Mouse (Mus musculus) left cerebral cortex, postnatal 14 days (tissue): Measurements from ENCODE around the gene Kif28. TPM values are rescaled to one million over a fixed set of nuclear protein-coding genes. Genes with fewer than 3 reads are reported as not detected.
A peak's percentile ranks its signal among the peaks of the same experiment; 100 is the strongest.
"Not testable (repeated sequence)": the region's sequence is repeated elsewhere in the genome, so short reads cannot be mapped to it uniquely, and the experiment has no call there.

Source experiments
- DNase-seq, 2 experiments: peaks; one replicate each; pipeline ENCODE4 v3.0.0; 2021 to 2022; ENCODE audit warnings: low spot score in 2 of 2, mixed read lengths in 1 of 2
- intact Hi-C: fragments of 180-260 bp; cut with DNase I; formaldehyde crosslinking; loops from one replicate; pipeline ENCODE4 v1.15.1; 2025
- long read RNA-seq, 2 experiments: library from polyadenylated mRNA; stranded (forward); transcript quantifications; one replicate each; pipeline ENCODE4 v2.0.0; 2021
- total RNA-seq, 2 experiments: library from RNA; stranded (reverse); gene quantifications; 2 replicates each; pipeline ENCODE4 v1.2.3; 2021

Gene Kif28
- under 1 TPM; 0.13 TPM for total RNA-seq
- long read RNA-seq, experiment 1 = 0 reads
- long read RNA-seq, experiment 2, partial matches to known transcripts = 1 of 1 reads
- long read RNA-seq, experiment 2, other reads (novel, unspliced or antisense) = 0 of 1 reads

GRCm38 (mm10) chr1:179745171-179745570 is at the start of gene Kif28:
TSS of gene Kif28 (minus strand) at chr1:179745271.
- DNase-seq = no peak
- intact Hi-C loops = no loop called here

GRCm38 (mm10) chr1:179787281-179787680 is 42.2 kb upstream of the Kif28 start:
- DNase-seq = no peak
- intact Hi-C loops = no loop called here

- DNase-seq = no peak
- intact Hi-C loops = no loop called here
Observed at GRCm38 (mm10) chr1:179785502-179785901, 40.4 kb upstream of the Kif28 start.

- no peak for DNase-seq
- intact Hi-C loops = loop anchor here (5.0 kb wide), 1 partner anchor 1452 kb away; no protein-coding TSS in a partner anchor
Observed at GRCm38 (mm10) chr1:179784098-179784497, 39.0 kb upstream of the Kif28 start.

GRCm38 (mm10) chr1:179776831-179777230 is 31.8 kb upstream of the Kif28 start:
- no peak for DNase-seq
- intact Hi-C loops = loop anchor here (10.0 kb wide), 1 partner anchor 242 kb away; no protein-coding TSS in a partner anchor

GRCm38 (mm10) chr1:179760553-179760952 is 15.5 kb upstream of the Kif28 start:
- DNase-seq = no peak

GRCm38 (mm10) chr1:179760086-179760485 is 15.0 kb upstream of the Kif28 start:
- intact Hi-C loops = loop anchor here (5.0 kb wide), 1 partner anchor 37 kb away; no protein-coding TSS in a partner anchor

More at GRCm38 (mm10) chr1:179760553-179760952, 15.5 kb upstream of the Kif28 start:
- intact Hi-C loops = loop anchor here (5.0 kb wide), 1 partner anchor 37 kb away; no protein-coding TSS in a partner anchor

GRCm38 (mm10) chr1:179756477-179756876 is 11.4 kb upstream of the Kif28 start:
- intact Hi-C loops = no loop called here
- no peak for DNase-seq

More at GRCm38 (mm10) chr1:179760086-179760485, 15.0 kb upstream of the Kif28 start:
- no peak for DNase-seq

GRCm38 (mm10) chr1:179753006-179753405 is 7.9 kb upstream of the Kif28 start:
- peak in 1 of 2 experiments; percentile 27 for DNase-seq
- intact Hi-C loops = no loop called here

- intact Hi-C loops = no loop called here
- DNase-seq = no peak
Observed at GRCm38 (mm10) chr1:179752276-179752675, 7.2 kb upstream of the Kif28 start.

- no peak for DNase-seq
- intact Hi-C loops = no loop called here
Observed at GRCm38 (mm10) chr1:179743593-179744193, 1.4 kb downstream of the Kif28 start.

GRCm38 (mm10) chr1:179736483-179736882 is 8.6 kb downstream of the Kif28 start:
- no peak for DNase-seq
- intact Hi-C loops = loop anchor here (5.0 to 10.0 kb wide), 2 partner anchors 92 to 219 kb away; partner anchors contain the start of gene Smyd3

GRCm38 (mm10) chr1:179734500-179735474 is 10.3 kb downstream of the Kif28 start:
- DNase-seq = peak; percentile 59 to 69
- intact Hi-C loops = loop anchor here (5.0 to 10.0 kb wide), 2 partner anchors 90 to 217 kb away; partner anchors contain the start of gene Smyd3

- DNase-seq = no peak
- intact Hi-C loops = loop anchor here (10.0 kb wide), 1 partner anchor 87 kb away; no protein-coding TSS in a partner anchor
Observed at GRCm38 (mm10) chr1:179731391-179731790, 13.7 kb downstream of the Kif28 start.

GRCm38 (mm10) chr1:179728661-179729060 is 16.4 kb downstream of the Kif28 start:
- intact Hi-C loops = no loop called here
- DNase-seq = no peak

- no peak for DNase-seq
- intact Hi-C loops = no loop called here
Observed at GRCm38 (mm10) chr1:179722811-179723469, 22.1 kb downstream of the Kif28 start.

GRCm38 (mm10) chr1:179715786-179716185 is 29.3 kb downstream of the Kif28 start:
- DNase-seq = no peak
- intact Hi-C loops = no loop called here

- DNase-seq, intact Hi-C loops: not testable (repeated sequence)
Observed at GRCm38 (mm10) chr1:179715289-179715688, 29.8 kb downstream of the Kif28 start.

GRCm38 (mm10) chr1:179713367-179713766 is 31.7 kb downstream of the Kif28 start:
- DNase-seq = no peak
- intact Hi-C loops = no loop called here
